Mouse (Mus musculus) lung, postnatal 0 days (tissue): ENCODE results near the gene Crybg3.

Experiments
- CTCF ChIP-seq: IDR thresholded peaks from 2 replicates; pipeline ENCODE4 v1.5.1; 2016; ENCODE audit warnings: antibody characterized with exemption, mild to moderate bottlenecking
- EP300 ChIP-seq: IDR thresholded peaks from 2 replicates; pipeline ENCODE4 v1.6.1; 2016; ENCODE audit warnings: antibody characterized with exemption, mild to moderate bottlenecking, control low read depth

GRCm38 (mm10) chr16:59587816-59588215 is 13.0 kb downstream of the Crybg3 start:
- TF ChIP-seq CTCF (no peak), EP300 (0 out of 2 replicates have a peak, but pooled peaks have one; percentile 14)
